Mouse (Mus musculus) kidney, embryonic 16.5 days (tissue): ENCODE measurements around the gene Tbc1d4. TPM values are rescaled to one million over a fixed set of nuclear protein-coding genes. Genes with fewer than 3 reads are reported as not detected.
"Not testable (repeated sequence)": the region's sequence is repeated elsewhere in the genome, so short reads cannot be mapped to it uniquely, and the experiment has no call there.

Source experiments
- ATAC-seq: fragments of 200-750 bp; cut with Nextera tagmentation; 2 replicates; pipeline ENCODE4 v1.8.0; 2017; ENCODE audit warnings: moderate TSS enrichment; ENCODE audit not compliant: low FRiP score, low TSS enrichment
- H3K27ac ChIP-seq: fragments of 300-500 bp; sonication (generic); 2 replicates; pipeline ENCODE4 v1.5.1; 2014; ENCODE audit warnings: low read length
- H3K27me3 ChIP-seq: fragments of 300-500 bp; sonication (generic); 2 replicates; pipeline ENCODE4 v1.6.1; 2014; ENCODE audit warnings: low read length, control low read depth, mixed read lengths; ENCODE audit not compliant: insufficient read depth
- H3K36me3 ChIP-seq: fragments of 300-500 bp; sonication (generic); 2 replicates; pipeline ENCODE4 v1.6.1; 2014; ENCODE audit warnings: low read length, control low read depth, mixed read lengths; ENCODE audit not compliant: insufficient read depth
- H3K4me1 ChIP-seq: fragments of 300-500 bp; sonication (generic); 2 replicates; pipeline ENCODE4 v1.6.1; 2014; ENCODE audit warnings: low read length, control low read depth, mixed read lengths; ENCODE audit not compliant: insufficient read depth
- H3K4me2 ChIP-seq: fragments of 300-500 bp; sonication (generic); replicated peaks from 2 replicates; pipeline ENCODE4 v1.6.1; 2014; ENCODE audit warnings: low read depth, low read length
- H3K4me3 ChIP-seq: fragments of 300-500 bp; sonication (generic); 2 replicates; pipeline ENCODE4 v1.5.1; 2014; ENCODE audit warnings: mild to moderate bottlenecking, low read length
- H3K9ac ChIP-seq: fragments of 300-500 bp; sonication (generic); replicated peaks from 2 replicates; pipeline ENCODE4 v1.6.1; 2014; ENCODE audit warnings: low read length
- H3K9me3 ChIP-seq: fragments of 300-500 bp; sonication (generic); 2 replicates; pipeline ENCODE4 v1.6.1; 2016; ENCODE audit warnings: low read length, control low read depth
- WGBS: fragments of 180-500 bp; shearing (Covaris S2); extraction: QIAGEN DNeasy Blood & Tissue Kit; methylation state at CpG from one replicate; pipeline ENCODE4 v1.1.7; 2014; 5-methylcytosine and 5-hydroxymethylcytosine counted together
- polyA plus RNA-seq: library from polyadenylated mRNA; unstranded; fragments of >200 nt; fragmentation: Nextera tagmentation; extraction: Ambion mirVana; gene quantifications from 2 replicates; pipeline ENCODE4 v1.2.1, GENCODE M21; 2015

Tbc1d4 gene
- polyA plus RNA-seq, 1 experiment from 2014 or later = 22.0 TPM

DNA sequence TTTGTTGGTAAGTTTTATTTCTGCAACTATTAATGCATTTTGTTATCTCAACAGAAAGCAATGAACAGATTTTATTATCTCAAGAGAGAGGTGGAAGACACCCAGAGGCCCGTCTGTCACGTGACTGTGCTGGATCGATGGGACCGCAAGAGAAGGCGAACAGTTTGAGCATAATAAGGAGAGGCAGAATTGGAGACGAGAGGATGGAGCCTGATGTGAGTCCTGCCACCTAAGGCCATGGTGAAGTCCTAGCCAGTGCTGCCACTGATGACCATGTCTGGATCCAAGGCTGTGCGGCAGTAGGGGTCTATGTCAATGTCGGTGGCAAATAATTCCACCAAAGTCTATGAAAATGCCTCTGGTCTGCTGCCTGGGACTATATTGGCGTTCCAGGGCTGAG, 12.3 kb downstream of the Tbc1d4 start:
- no peaks in the 10 kb centered on the region for H3K27me3 ChIP-seq
- H3K27ac ChIP-seq = no peak overlapping the region
- no peaks in the 10 kb centered on the region for H3K9me3 ChIP-seq
- no peak for ATAC-seq
- 95% methylated on average over 9 of the region's 9 CpGs for WGBS
- no peak overlapping the region for H3K4me3 ChIP-seq
- no peaks in the 10 kb centered on the region for H3K36me3 ChIP-seq
- no peak overlapping the region for H3K9ac ChIP-seq
- peaks cover 3% of the 10 kb centered on the region; the same call in 1 of the 2 replicates for H3K4me1 ChIP-seq
- H3K4me2 ChIP-seq = no peak overlapping the region

DNA sequence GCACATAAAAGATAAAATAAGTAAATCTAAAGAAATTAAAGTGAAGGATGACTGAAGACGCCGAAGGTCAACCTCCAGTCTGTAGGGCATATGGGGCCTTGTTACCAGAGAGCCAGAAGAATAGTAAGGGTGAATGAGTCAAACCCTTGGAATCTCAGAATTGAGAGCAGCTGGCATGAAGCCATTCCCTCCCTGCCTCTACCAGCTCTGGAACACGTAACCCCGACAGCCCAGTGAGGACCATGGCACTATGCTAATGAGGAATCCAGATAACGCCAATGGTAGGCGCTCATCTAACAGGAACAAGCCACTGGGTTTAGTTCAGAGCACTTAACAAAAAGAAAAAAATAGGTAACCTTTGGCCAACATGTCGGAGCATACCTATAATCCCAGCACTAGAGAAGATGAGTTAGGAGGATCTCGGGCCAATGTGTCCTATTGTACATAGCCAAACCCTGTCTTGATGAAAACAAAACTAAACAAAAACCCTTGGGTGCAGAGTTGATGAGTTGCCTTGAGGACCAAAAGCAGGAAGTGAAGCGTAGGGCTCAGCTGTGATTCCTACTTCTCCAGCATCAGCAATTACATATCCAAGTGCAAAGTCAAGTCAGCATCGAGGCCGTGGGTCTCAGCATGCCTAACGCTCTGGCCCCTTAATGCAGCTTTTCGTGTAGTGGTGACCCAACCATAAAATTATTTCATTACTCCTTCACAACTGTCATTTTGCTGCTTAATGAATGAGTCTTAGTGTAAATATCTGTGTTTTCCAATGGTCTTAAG, 13.5 kb downstream of the Tbc1d4 start:
- WGBS = 84% methylated on average over 13 of the region's 13 CpGs

DNA sequence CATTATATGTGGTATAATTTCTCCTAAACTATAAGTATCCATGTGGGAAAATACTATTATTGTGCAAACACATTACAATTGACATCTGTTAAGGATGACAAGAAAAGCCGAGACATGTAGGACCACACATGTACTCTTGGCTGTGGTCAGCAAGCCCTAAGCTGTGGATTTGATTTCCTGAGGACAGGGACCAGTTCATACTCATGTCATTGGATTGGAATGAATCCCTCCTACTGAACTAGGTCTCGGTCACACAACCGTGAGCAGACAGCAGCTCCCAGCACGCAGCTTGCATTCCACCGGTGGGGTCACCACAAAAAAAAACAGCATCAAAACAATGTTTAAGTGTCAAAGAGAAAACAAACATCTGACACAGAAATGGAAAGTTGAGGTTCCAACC, 15.0 kb downstream of the Tbc1d4 start:
- ATAC-seq = no peak

More for the DNA sequence above, 13.5 kb downstream of the Tbc1d4 start:
- Histone ChIP-seq H3K4me1 (peaks cover 3% of the 10 kb centered on the region; the same call in 1 of the 2 replicates), H3K4me2 (no peak overlapping the region), H3K27me3 (no peaks in the 10 kb centered on the region), H3K27ac (no peak overlapping the region), H3K9me3 (no peaks in the 10 kb centered on the region; the same call in 1 of the 2 replicates), H3K4me3 (no peak overlapping the region), H3K36me3 (no peaks in the 10 kb centered on the region), H3K9ac (no peak overlapping the region)
- no peak for ATAC-seq

DNA sequence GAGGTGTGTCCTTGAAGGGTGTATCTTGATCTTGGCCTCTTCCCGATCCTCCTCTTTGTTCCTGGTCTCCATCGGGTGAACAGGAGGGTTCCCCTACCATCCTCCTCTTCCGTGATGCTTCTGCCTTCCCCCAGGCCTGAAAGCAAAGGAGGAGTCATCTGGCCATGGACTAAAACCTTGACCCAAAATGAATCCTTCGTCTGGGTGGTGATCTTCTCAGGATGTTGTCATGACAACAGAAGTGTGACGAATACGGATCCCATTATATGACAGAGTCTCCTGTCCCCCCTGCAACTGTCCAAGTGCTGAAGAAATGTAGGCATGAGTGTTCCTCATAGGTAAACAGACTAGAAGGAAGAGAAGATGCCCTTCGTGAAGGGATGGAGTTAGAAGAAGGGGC, 15.7 kb downstream of the Tbc1d4 start:
- Histone ChIP-seq H3K36me3 (no peaks in the 10 kb centered on the region), H3K4me3 (no peak overlapping the region), H3K9me3 (peaks cover 5% of the 10 kb centered on the region; the same call in 1 of the 2 replicates), H3K27me3 (no peaks in the 10 kb centered on the region), H3K4me2 (no peak overlapping the region), H3K4me1 (peaks cover 3% of the 10 kb centered on the region; the same call in 1 of the 2 replicates), H3K9ac (no peak overlapping the region), H3K27ac (no peak overlapping the region)
- WGBS = 83% methylated on average over 7 of the region's 7 CpGs
- no peak for ATAC-seq

More for the DNA sequence above, 15.0 kb downstream of the Tbc1d4 start:
- WGBS = 31% methylated on average over 5 of the region's 5 CpGs
- Histone ChIP-seq H3K27me3 (no peaks in the 10 kb centered on the region), H3K27ac (no peak overlapping the region), H3K4me1 (peaks cover 3% of the 10 kb centered on the region; the same call in 1 of the 2 replicates), H3K9me3 (peaks cover 5% of the 10 kb centered on the region; the same call in 1 of the 2 replicates), H3K36me3 (no peaks in the 10 kb centered on the region), H3K9ac (no peak overlapping the region), H3K4me3 (no peak overlapping the region), H3K4me2 (no peak overlapping the region)

DNA sequence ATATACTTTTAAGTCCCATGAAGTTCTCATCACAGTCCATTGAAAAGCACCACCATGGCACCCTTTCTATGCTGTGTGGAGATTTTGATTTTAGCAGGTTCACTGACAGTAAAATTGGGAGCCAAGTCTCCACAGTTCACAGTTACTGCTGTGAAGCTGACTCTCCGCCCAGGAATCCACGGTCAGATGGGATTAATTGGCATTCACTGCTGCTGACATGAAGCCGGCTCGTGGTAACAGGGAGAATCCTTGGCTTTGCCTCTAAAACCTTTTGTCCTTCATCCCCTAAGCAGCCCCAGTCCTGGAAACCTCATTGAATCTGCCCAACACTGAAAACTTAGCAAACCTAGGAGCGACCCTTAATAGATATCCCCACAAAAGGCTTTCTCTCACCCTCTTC, 17.9 kb downstream of the Tbc1d4 start:
- Histone ChIP-seq H3K4me2 (no peak overlapping the region), H3K9ac (no peak overlapping the region), H3K4me3 (no peak overlapping the region), H3K4me1 (peaks cover 7% of the 10 kb centered on the region; the same call in 1 of the 2 replicates), H3K9me3 (peaks cover 5% of the 10 kb centered on the region; the same call in 1 of the 2 replicates), H3K27me3 (no peaks in the 10 kb centered on the region), H3K27ac (no peak overlapping the region), H3K36me3 (no peaks in the 10 kb centered on the region)
- 87% methylated on average over 5 of the region's 5 CpGs for WGBS
- no peak for ATAC-seq

DNA sequence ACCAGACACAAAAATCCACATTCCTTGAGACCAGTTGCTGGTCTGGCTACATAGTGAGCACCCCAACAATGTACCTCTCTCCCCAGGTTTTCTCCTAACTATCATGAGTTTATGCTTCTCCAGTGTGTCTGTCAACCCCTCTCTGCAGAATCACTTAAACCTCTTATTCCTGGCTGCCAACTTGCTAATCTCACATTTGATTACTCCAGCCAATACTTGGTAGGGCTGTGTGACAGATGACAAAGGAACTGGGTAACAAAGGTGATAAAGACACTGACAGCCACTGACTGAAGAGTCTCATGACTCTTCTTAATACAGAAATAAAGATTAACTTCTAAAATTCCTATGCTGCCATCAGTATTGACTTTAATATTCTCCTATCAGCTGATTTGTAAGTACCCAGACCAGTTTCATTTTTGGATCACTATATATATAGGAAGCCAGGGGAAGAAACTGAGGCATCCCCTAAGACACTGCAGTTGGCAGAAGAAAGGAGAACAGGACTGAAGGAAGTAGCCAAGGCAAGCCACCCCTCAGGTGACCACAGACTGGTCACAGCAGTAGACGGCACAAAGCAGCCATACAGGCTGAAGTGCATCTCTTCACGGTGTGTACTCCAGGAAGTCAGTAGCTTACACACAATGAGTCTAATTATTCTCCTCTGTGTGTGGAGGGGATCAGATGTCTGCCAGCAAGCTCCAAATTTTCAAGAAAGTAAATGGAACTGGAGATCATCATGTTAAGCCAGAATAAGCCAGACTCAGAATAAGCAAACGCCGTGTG, 20.6 kb downstream of the Tbc1d4 start:
- peak; percentile 57; the same call in 1 of the 2 replicates for ATAC-seq
- not testable (repeated sequence) for H3K4me2 ChIP-seq, H3K9ac ChIP-seq, H3K27me3 ChIP-seq, H3K4me3 ChIP-seq, H3K4me1 ChIP-seq, H3K36me3 ChIP-seq, H3K27ac ChIP-seq, H3K9me3 ChIP-seq
- 89% methylated on average over 2 of the region's 4 CpGs for WGBS

DNA sequence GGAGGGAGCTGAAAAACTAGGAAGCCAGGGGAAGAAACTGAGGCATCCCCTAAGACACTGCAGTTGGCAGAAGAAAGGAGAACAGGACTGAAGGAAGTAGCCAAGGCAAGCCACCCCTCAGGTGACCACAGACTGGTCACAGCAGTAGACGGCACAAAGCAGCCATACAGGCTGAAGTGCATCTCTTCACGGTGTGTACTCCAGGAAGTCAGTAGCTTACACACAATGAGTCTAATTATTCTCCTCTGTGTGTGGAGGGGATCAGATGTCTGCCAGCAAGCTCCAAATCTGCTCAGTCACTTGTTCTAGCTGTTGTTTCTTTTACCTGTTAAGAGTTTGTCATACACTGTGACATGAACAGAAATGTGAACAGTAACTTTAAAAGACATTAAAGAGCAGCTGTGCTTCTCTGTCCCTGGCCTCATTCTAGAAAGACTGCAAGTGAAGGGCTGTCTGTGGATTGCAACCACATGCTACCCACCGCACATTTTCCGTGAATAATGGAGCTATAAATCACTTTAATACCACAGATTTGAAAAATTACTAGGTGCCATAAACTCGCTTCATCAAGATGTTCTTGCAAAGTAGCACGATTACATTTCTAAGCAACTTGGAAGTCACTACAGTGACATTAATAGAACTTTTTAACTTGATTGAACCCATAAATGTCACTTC, 21.5 kb downstream of the Tbc1d4 start:
- peak; percentile 57; the same call in 1 of the 2 replicates for ATAC-seq
- H3K4me3 ChIP-seq, H3K36me3 ChIP-seq, H3K27ac ChIP-seq, H3K9ac ChIP-seq, H3K9me3 ChIP-seq, H3K4me2 ChIP-seq, H3K27me3 ChIP-seq, H3K4me1 ChIP-seq: not testable (repeated sequence)
- 32% methylated on average over 4 of the region's 6 CpGs for WGBS

DNA sequence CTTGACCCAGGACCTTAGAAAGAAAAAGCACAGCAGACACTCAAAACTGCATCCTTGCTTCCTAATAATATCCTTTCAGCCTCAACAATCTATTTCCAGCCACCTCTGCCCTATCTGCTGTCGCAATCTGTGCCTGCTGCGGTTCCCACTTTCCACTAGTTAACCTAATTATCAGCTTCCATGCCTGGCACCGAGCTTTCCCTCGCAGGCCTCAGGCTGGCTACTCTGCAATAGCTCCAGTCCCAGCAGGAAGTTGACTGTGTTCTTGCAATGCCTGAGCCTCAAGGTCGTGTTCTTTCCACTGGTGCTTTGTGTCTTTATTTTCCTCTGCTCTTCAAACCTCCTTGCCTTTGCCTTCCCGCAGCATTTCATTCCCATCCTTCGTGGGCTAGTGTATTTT, 22.9 kb downstream of the Tbc1d4 start:
- 75% methylated on average over 7 of the region's 7 CpGs for WGBS
- Histone ChIP-seq H3K27me3 (no peaks in the 10 kb centered on the region), H3K36me3 (no peaks in the 10 kb centered on the region), H3K9ac (no peak overlapping the region), H3K4me1 (peaks cover 4% of the 10 kb centered on the region; the same call in 1 of the 2 replicates), H3K4me3 (no peak overlapping the region), H3K4me2 (no peak overlapping the region), H3K27ac (no peak overlapping the region), H3K9me3 (peaks cover 5% of the 10 kb centered on the region; the same call in 1 of the 2 replicates)
- ATAC-seq = no peak

DNA sequence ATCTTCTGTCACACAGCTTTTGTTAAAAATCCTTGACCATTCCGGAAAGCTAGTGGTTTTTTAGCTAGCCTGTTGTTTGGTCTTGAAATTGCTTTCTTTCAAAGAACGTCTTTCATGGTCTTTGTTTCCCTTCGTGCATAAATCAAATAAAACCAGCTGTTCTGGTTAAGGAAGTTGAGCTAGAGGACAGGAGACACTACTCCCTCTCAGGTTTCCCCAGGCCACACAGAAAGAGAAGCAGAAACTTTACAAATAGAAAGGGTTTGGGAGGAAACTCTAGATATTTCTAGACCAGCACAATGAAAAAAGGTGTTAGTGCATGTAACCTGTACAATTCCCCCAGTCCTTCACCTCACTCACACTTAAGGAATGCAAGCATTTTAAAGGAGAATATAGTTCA, 33.3 kb downstream of the Tbc1d4 start:
- Histone ChIP-seq H3K4me2 (0 out of 2 replicates have a peak overlapping the region, but pooled peaks have one; percentile 6), H3K27me3 (no peaks in the 10 kb centered on the region), H3K4me3 (no peak overlapping the region), H3K36me3 (no peaks in the 10 kb centered on the region), H3K9me3 (no peaks in the 10 kb centered on the region), H3K27ac (peak overlapping the region; percentile 64), H3K4me1 (peaks cover 7% of the 10 kb centered on the region), H3K9ac (no peak overlapping the region)
- ATAC-seq = peak; percentile 27; the same call in 1 of the 2 replicates
- 5% methylated on average over 3 of the region's 3 CpGs for WGBS
